Comparison of ENCODE assay signal across 13 mouse cellular contexts in genomic region chr10:87502283-87502682, GRCm38 (mm10). TPM values are rescaled to one million over a fixed set of nuclear protein-coding genes. Genes with fewer than 3 reads are reported as not detected.
DNase-seq lines count a peak whose midpoint lies in the region; ATAC-seq and TF ChIP-seq lines count a peak whose summit lies in the region.
"Had no signal": no experiment of that assay in that cellular context is flagged by ENCODE, and none has a peak within 500 bp of the region (broad histone marks: within the 10 kb centered on the region; RNA-seq: fewer than 3 reads in every experiment).

No protein-coding gene starts in this region.

- H3K36me3 ChIP-seq in ES-Bruce4 (ENCODE audit: control insufficient read depth, insufficient read depth, low read length, poor library complexity, severe bottlenecking), result no peaks in the 10 kb centered on the region
- no peaks in the 10 kb centered on the region for H3K36me3 ChIP-seq in forebrain, embryonic 11.5 days (ENCODE audit: control insufficient read depth, insufficient read depth, low read length)
- H3K36me3 ChIP-seq in midbrain, embryonic 12.5 days, result no peaks in the 10 kb centered on the region
- H3K36me3 ChIP-seq: heart, embryonic 12.5 days had no signal

- DNase-seq in heart, adult 11 months, result peak; percentile 59
- no peak for DNase-seq in heart, postnatal 14 days
- DNase-seq in forebrain, embryonic 11.5 days (ENCODE audit: low spot score), result peak; percentile 66
- DNase-seq in spleen, adult 18-20 months, result no peak
- DNase-seq in layer of hippocampus, adult 9-10 months (ENCODE audit: low spot score), result no peak
- no peak for DNase-seq in thymus, postnatal 14 days
- DNase-seq: kidney, adult 8-10 months had no signal

- no peak overlapping the region for H3K9ac ChIP-seq in ES-Bruce4 (ENCODE audit: low read depth, poor library complexity, severe bottlenecking)
- H3K9ac ChIP-seq in forebrain, embryonic 11.5 days (ENCODE audit: low read length), result no peak overlapping the region; the same call in 1 of the 2 replicates
- H3K9ac ChIP-seq in midbrain, embryonic 12.5 days (replicated peaks), result no peak overlapping the region
- H3K9ac ChIP-seq: heart, embryonic 12.5 days had no signal

- no peak overlapping the region for H3K27ac ChIP-seq in ES-Bruce4 (ENCODE audit: insufficient read depth, low read length)
- 0 out of 2 replicates have a peak overlapping the region, but pooled peaks have one; percentile 68 for H3K27ac ChIP-seq in forebrain, embryonic 11.5 days (ENCODE audit: low read depth, low read length)
- H3K27ac ChIP-seq in midbrain, embryonic 12.5 days (replicated peaks), result peak overlapping the region; percentile 83

- peaks cover 2% of the 10 kb centered on the region for H3K27me3 ChIP-seq in ES-Bruce4 (ENCODE audit: control insufficient read depth, insufficient read depth, low read length, poor library complexity, severe bottlenecking)
- peaks cover 24% of the 10 kb centered on the region for H3K27me3 ChIP-seq in forebrain, embryonic 11.5 days (ENCODE audit: control insufficient read depth, insufficient read depth, low read length)
- peaks cover 36% of the 10 kb centered on the region for H3K27me3 ChIP-seq in midbrain, embryonic 12.5 days

- TF ChIP-seq POLR2A in ES-Bruce4 (IDR thresholded peaks at IDR 0.05; ENCODE audit: insufficient read depth, low read length), result no peak

- H3K4me3 ChIP-seq in ES-Bruce4 (ENCODE audit: low read depth, low read length), result no peak overlapping the region
- H3K4me3 ChIP-seq in forebrain, embryonic 11.5 days (ENCODE audit: low read depth, low read length), result no peak overlapping the region
- H3K4me3 ChIP-seq in midbrain, embryonic 12.5 days, result no peak overlapping the region
- H3K4me3 ChIP-seq: heart, embryonic 12.5 days had no signal

- H3K4me2 ChIP-seq in forebrain, embryonic 11.5 days (ENCODE audit: low read depth, low read length, severe bottlenecking), result 0 out of 2 replicates have a peak overlapping the region, but pooled peaks have one; percentile 54
- H3K4me2 ChIP-seq in midbrain, embryonic 12.5 days (replicated peaks), result peak overlapping the region; percentile 51
- H3K4me2 ChIP-seq: heart, embryonic 12.5 days had no signal

- TF ChIP-seq EP300 in ES-Bruce4 (IDR thresholded peaks at IDR 0.05; ENCODE audit: insufficient read depth, low read depth, low read length), result no peak

- peak; percentile 29 for TF ChIP-seq CTCF in ES-Bruce4 (IDR thresholded peaks at IDR 0.05; ENCODE audit: low read depth, low read length)

- H3K4me1 ChIP-seq in ES-Bruce4 (ENCODE audit: control insufficient read depth, insufficient read depth, low read length), result no peaks in the 10 kb centered on the region
- peaks cover 27% of the 10 kb centered on the region for H3K4me1 ChIP-seq in forebrain, embryonic 11.5 days (replicated peaks; ENCODE audit: control insufficient read depth, insufficient read depth, low read length)
- H3K4me1 ChIP-seq in midbrain, embryonic 12.5 days, result peaks cover 24% of the 10 kb centered on the region
- H3K4me1 ChIP-seq: heart, embryonic 12.5 days had no signal

- peak; percentile 53; the same call in 1 of the 2 replicates for ATAC-seq in forebrain, embryonic 11.5 days (replicated peaks; ENCODE audit: low FRiP score)
- no peak for ATAC-seq in midbrain, embryonic 12.5 days (ENCODE audit: low FRiP score, low read depth)
- ATAC-seq: Patski had no signal

- intact Hi-C loops in heart, postnatal 14 days (cut with DNase I), result loop anchor here (5.0 kb wide), 1 partner anchor 410 kb away; no protein-coding TSS in a partner anchor

- WGBS in forebrain, embryonic 11.5 days, result 9% methylated on average over 5 of the region's 5 CpGs
- 15% methylated on average over 5 of the region's 5 CpGs for WGBS in midbrain, embryonic 12.5 days

- no peaks in the 10 kb centered on the region for H3K9me3 ChIP-seq in ES-Bruce4 (replicated peaks; ENCODE audit: control insufficient read depth, insufficient read depth, low read length, poor library complexity, severe bottlenecking)
- H3K9me3 ChIP-seq in forebrain, embryonic 11.5 days (ENCODE audit: control insufficient read depth, low read length), result peaks cover 3% of the 10 kb centered on the region; the same call in 1 of the 2 replicates
- H3K9me3 ChIP-seq in midbrain, embryonic 12.5 days, result no peaks in the 10 kb centered on the region; the same call in 1 of the 2 replicates
- H3K9me3 ChIP-seq: heart, embryonic 12.5 days had no signal

RNA-seq across cellular contexts. Expression of gene Ascl1, which starts 8.8 kb away (rescaled TPM):
- total RNA-seq in heart, postnatal 14 days (2021), result under 1 TPM in 1 of 2 experiments, not detected in 1; 0.17 TPM
- polyA plus RNA-seq in ES-Bruce4 (2011; ENCODE audit: insufficient read depth, insufficient read length, low read depth, missing spikeins), result not detected in 2 replicates
- polyA plus RNA-seq in forebrain, embryonic 11.5 days (2014; fragmentation: Nextera tagmentation; extraction: Ambion mirVana), result 60.6 and 69.9 TPM in 2 replicates
- polyA plus RNA-seq in midbrain, embryonic 12.5 days (2016; fragmentation: Nextera tagmentation; extraction: Ambion mirVana), result 113 and 124 TPM in 2 replicates
- total RNA-seq: neutrophil, adult 5-6 weeks had no signal
- polyA plus RNA-seq: Patski had no signal

RNA-seq across cellular contexts. Expression of gene Pah, which starts 19.3 kb away (rescaled TPM):
- under 1 TPM; 0.32 to 0.76 TPM for total RNA-seq in heart, postnatal 14 days (2021)
- not detected in 2 replicates for polyA plus RNA-seq in ES-Bruce4 (2011; ENCODE audit: insufficient read depth, insufficient read length, low read depth, missing spikeins)
- polyA plus RNA-seq in forebrain, embryonic 11.5 days (2014; fragmentation: Nextera tagmentation; extraction: Ambion mirVana), result not detected in 2 replicates
- 0.27 TPM in 1 of 2 replicates, not detected in the other for polyA plus RNA-seq in midbrain, embryonic 12.5 days (2016; fragmentation: Nextera tagmentation; extraction: Ambion mirVana)
- total RNA-seq: neutrophil, adult 5-6 weeks had no signal
- polyA plus RNA-seq: heart, embryonic 12.5 days; limb, embryonic 11.5 days; Patski had no signal

Comparison
In these comparisons a context has a peak if more than half of its experiments do, and no peak if none do; other contexts are left out.
1. DNase-seq: peak in heart, adult 11 months (single experiment) and forebrain, embryonic 11.5 days (single experiment); none in heart, postnatal 14 days (0 of 2), spleen, adult 18-20 months (0 of 2), layer of hippocampus, adult 9-10 months (single experiment) and thymus, postnatal 14 days (single experiment).
2. RNA of gene Ascl1, which starts 8.8 kb away (polyA plus RNA-seq): 113 to 124 TPM in midbrain, embryonic 12.5 days and 60.6 to 69.9 TPM in forebrain, embryonic 11.5 days; not detected in ES-Bruce4; every median in the first group is over 10 times any median in the second.